Mouse (Mus musculus): Measurements from ENCODE around the gene Cpxm2.

Cpxm2 gene

DNA sequence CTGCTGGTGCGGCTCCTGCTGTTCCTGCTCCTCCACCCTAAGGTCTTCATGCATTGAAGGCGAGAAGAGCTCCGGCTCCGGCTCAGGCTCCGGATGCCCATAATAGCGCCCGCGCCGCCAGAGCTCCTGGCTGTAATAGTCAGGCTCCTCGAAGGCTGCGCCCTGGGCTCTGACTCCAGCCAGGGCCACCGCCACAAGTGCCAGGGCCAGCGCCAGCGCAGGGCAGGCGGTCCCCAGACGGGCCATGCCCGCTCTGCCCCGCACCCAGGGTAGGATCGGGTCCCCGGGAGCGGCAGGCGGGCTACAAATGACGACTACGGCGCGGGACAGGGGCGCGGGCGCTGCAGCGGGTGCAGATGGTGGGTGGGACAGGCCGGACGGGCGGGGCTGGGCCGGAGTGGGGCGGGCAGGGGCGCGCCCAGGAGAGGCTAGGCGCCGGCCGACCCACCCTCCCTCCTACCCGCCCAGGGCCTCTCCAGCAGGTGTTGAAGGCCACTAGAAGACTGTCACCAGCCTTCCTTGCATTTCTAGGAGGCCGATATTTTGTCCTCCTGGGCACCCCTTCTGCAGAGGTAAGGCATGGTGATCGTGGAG, at the start of gene Cpxm2:
Gene Cpxm2 (minus strand): TSS at position 372 of the 594 bp plus-strand sequence.
- no peaks in the 10 kb centered on the region for H3K9me3 ChIP-seq (ENCODE audit: low read length)
- peaks cover 54% of the 10 kb centered on the region for H3K27me3 ChIP-seq (ENCODE audit: insufficient read depth, low read length)
- peak within 1 kb of the TSS; percentile 84 for H3K4me3 ChIP-seq (replicated peaks; ENCODE audit: low read length)
- peaks cover 16% of the 10 kb centered on the region for H3K4me1 ChIP-seq (replicated peaks; ENCODE audit: low read depth, low read length)
- TF ChIP-seq CTCF (conservative IDR thresholded peaks at IDR 0.05; ENCODE audit: low read length) (no peak), POU5F1 (IDR thresholded peaks at IDR 0.05; ENCODE audit: borderline replicate concordance, low read length) (no peak), NANOG (IDR thresholded peaks at IDR 0.05; ENCODE audit: borderline replicate concordance, low read length) (no peak)
- no peaks in the 10 kb centered on the region for H3K36me3 ChIP-seq (ENCODE audit: insufficient read depth, low read length)

DNA sequence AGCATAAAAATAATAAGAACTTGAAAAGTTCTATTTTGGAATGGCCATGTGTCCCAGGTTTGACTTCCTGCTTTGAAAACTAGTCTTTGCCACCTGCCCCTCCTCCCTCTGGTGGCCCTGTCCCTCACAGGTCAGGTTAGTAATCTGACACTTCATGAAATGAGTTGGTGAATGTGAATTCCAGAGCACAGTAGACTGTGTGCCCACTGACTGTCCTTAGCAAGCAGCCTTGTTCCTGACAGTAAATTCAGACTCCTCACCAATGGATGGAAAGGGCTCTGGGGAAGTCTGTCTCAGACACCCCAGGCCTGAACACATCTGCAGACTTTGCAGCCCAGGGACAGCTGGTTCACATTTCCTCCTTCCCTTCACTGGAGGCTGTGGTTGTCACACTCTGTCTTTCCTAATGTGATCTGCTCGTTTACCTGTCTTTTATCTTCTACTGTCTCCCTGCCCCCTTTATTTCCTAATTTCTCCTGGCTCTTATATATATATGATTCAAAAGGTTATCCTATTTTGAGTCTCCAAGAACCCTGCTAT, 49.6 kb upstream of the Cpxm2 start:
- no peaks in the 10 kb centered on the region for H3K4me1 ChIP-seq (replicated peaks; ENCODE audit: low read depth, low read length)
- H3K4me3 ChIP-seq (replicated peaks; ENCODE audit: low read length), result no peak overlapping the region
- TF ChIP-seq CTCF (conservative IDR thresholded peaks at IDR 0.05; ENCODE audit: low read length), result no peak
- TF ChIP-seq POU5F1 (IDR thresholded peaks at IDR 0.05; ENCODE audit: borderline replicate concordance, low read length), result no peak
- H3K27me3 ChIP-seq (ENCODE audit: insufficient read depth, low read length), result peaks cover 18% of the 10 kb centered on the region
- H3K36me3 ChIP-seq (ENCODE audit: insufficient read depth, low read length), result no peaks in the 10 kb centered on the region
- no peaks in the 10 kb centered on the region for H3K9me3 ChIP-seq (ENCODE audit: low read length)

DNA sequence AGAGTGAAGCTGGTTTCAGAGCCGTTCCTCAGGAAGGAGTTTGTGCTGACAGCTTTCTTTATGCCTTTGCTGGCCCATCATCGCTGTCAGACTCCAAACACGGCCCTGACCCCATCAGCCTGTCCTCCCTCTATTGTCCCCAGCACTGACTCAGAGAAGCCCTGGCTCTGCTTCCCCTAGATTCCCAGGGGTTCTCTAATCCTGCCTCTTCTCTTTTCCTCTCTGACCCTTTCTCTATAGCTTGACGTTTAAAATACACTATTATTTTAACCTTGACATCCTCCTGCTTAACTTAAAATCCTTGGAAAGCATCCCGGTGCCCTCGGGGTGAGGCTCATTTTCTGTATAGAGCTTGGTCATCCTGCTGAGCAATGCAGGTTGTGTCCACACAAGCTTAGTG, 45.1 kb upstream of the Cpxm2 start:
- H3K4me3 ChIP-seq (replicated peaks; ENCODE audit: low read length), result no peak overlapping the region
- H3K4me1 ChIP-seq (replicated peaks; ENCODE audit: low read depth, low read length), result no peaks in the 10 kb centered on the region
- peaks cover 12% of the 10 kb centered on the region for H3K27me3 ChIP-seq (ENCODE audit: insufficient read depth, low read length)
- no peaks in the 10 kb centered on the region for H3K9me3 ChIP-seq (ENCODE audit: low read length)
- H3K36me3 ChIP-seq (ENCODE audit: insufficient read depth, low read length), result no peaks in the 10 kb centered on the region
- TF ChIP-seq CTCF (conservative IDR thresholded peaks at IDR 0.05; ENCODE audit: low read length) (no peak), POU5F1 (IDR thresholded peaks at IDR 0.05; ENCODE audit: borderline replicate concordance, low read length) (no peak), NANOG (IDR thresholded peaks at IDR 0.05; ENCODE audit: borderline replicate concordance, low read length) (no peak)

- H3K4me3 ChIP-seq (replicated peaks; ENCODE audit: low read length), result no peak overlapping the region
- H3K27me3 ChIP-seq (ENCODE audit: insufficient read depth, low read length), result peaks cover 10% of the 10 kb centered on the region
- H3K4me1 ChIP-seq (replicated peaks; ENCODE audit: low read depth, low read length), result no peaks in the 10 kb centered on the region
- no peak for TF ChIP-seq POU5F1 (IDR thresholded peaks at IDR 0.05; ENCODE audit: borderline replicate concordance, low read length)
- no peak; the same call in 1 of the 2 replicates for TF ChIP-seq CTCF (conservative IDR thresholded peaks at IDR 0.05; ENCODE audit: low read length)
- no peak for TF ChIP-seq NANOG (IDR thresholded peaks at IDR 0.05; ENCODE audit: borderline replicate concordance, low read length)
- no peaks in the 10 kb centered on the region for H3K9me3 ChIP-seq (ENCODE audit: low read length)
- H3K36me3 ChIP-seq (ENCODE audit: insufficient read depth, low read length), result no peaks in the 10 kb centered on the region
Measured at GRCm38 (mm10) chr7:132198806-132199205, 44.3 kb upstream of the Cpxm2 start.

- Histone ChIP-seq H3K9me3 (ENCODE audit: low read length) (no peaks in the 10 kb centered on the region), H3K27me3 (ENCODE audit: insufficient read depth, low read length) (peaks cover 10% of the 10 kb centered on the region), H3K4me1 (replicated peaks; ENCODE audit: low read depth, low read length) (no peaks in the 10 kb centered on the region), H3K4me3 (replicated peaks; ENCODE audit: low read length) (no peak overlapping the region), H3K36me3 (ENCODE audit: insufficient read depth, low read length) (no peaks in the 10 kb centered on the region)
- TF ChIP-seq CTCF (conservative IDR thresholded peaks at IDR 0.05; ENCODE audit: low read length), result no peak
- no peak for TF ChIP-seq POU5F1 (IDR thresholded peaks at IDR 0.05; ENCODE audit: borderline replicate concordance, low read length)
- no peak for TF ChIP-seq NANOG (IDR thresholded peaks at IDR 0.05; ENCODE audit: borderline replicate concordance, low read length)
Measured at GRCm38 (mm10) chr7:132197817-132198475, 43.4 kb upstream of the Cpxm2 start.

DNA sequence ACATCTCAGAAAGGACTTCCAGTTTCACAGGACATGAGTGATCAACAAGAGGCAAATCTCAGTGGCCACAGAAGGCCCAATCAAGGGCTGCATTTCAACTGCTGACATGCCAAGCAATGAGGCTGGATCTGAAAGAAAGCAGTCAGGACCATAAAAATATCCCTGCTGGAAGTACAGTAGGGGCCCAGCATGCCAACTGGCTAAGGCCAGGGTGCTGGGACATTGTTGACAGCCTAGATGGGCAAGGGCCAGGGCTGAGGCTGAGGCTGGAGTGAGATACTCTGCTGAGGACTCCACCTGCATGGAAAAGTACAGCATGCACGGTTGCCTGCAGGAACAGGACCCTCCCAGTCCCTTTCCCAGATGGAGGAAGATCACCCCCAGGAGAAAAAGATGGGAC, 42.0 kb upstream of the Cpxm2 start:
- Histone ChIP-seq H3K36me3 (ENCODE audit: insufficient read depth, low read length) (no peaks in the 10 kb centered on the region), H3K9me3 (ENCODE audit: low read length) (no peaks in the 10 kb centered on the region), H3K4me1 (replicated peaks; ENCODE audit: low read depth, low read length) (no peaks in the 10 kb centered on the region), H3K4me3 (replicated peaks; ENCODE audit: low read length) (no peak overlapping the region), H3K27me3 (ENCODE audit: insufficient read depth, low read length) (peaks cover 11% of the 10 kb centered on the region)
- TF ChIP-seq POU5F1 (IDR thresholded peaks at IDR 0.05; ENCODE audit: borderline replicate concordance, low read length) (no peak), NANOG (IDR thresholded peaks at IDR 0.05; ENCODE audit: borderline replicate concordance, low read length) (no peak), CTCF (conservative IDR thresholded peaks at IDR 0.05; ENCODE audit: low read length) (no peak)

- Histone ChIP-seq H3K36me3 (ENCODE audit: insufficient read depth, low read length) (no peaks in the 10 kb centered on the region), H3K9me3 (ENCODE audit: low read length) (peaks cover 6% of the 10 kb centered on the region; the same call in 1 of the 2 replicates), H3K4me3 (replicated peaks; ENCODE audit: low read length) (no peak overlapping the region), H3K27me3 (ENCODE audit: insufficient read depth, low read length) (peaks cover 26% of the 10 kb centered on the region), H3K4me1 (replicated peaks; ENCODE audit: low read depth, low read length) (no peaks in the 10 kb centered on the region)
- TF ChIP-seq NANOG (IDR thresholded peaks at IDR 0.05; ENCODE audit: borderline replicate concordance, low read length) (no peak), POU5F1 (IDR thresholded peaks at IDR 0.05; ENCODE audit: borderline replicate concordance, low read length) (no peak), CTCF (conservative IDR thresholded peaks at IDR 0.05; ENCODE audit: low read length) (no peak)
Measured at GRCm38 (mm10) chr7:132193606-132194005, 39.1 kb upstream of the Cpxm2 start.

- Histone ChIP-seq H3K4me1 (replicated peaks; ENCODE audit: low read depth, low read length) (no peaks in the 10 kb centered on the region), H3K36me3 (ENCODE audit: insufficient read depth, low read length) (no peaks in the 10 kb centered on the region), H3K27me3 (ENCODE audit: insufficient read depth, low read length) (peaks cover 25% of the 10 kb centered on the region), H3K9me3 (ENCODE audit: low read length) (peaks cover 21% of the 10 kb centered on the region), H3K4me3 (replicated peaks; ENCODE audit: low read length) (no peak overlapping the region)
- TF ChIP-seq CTCF (conservative IDR thresholded peaks at IDR 0.05; ENCODE audit: low read length), result no peak
- no peak for TF ChIP-seq POU5F1 (IDR thresholded peaks at IDR 0.05; ENCODE audit: borderline replicate concordance, low read length)
- TF ChIP-seq NANOG (IDR thresholded peaks at IDR 0.05; ENCODE audit: borderline replicate concordance, low read length), result no peak
Measured at GRCm38 (mm10) chr7:132187456-132187855, 32.9 kb upstream of the Cpxm2 start.

Measured in E14TG2a.4 (cell line).